Mouse (Mus musculus): ENCODE data around the gene Ankrd17. TPM values are rescaled to one million over a fixed set of nuclear protein-coding genes. Genes with fewer than 3 reads are reported as not detected.

Gene Ankrd17
- polyA plus RNA-seq (2014; fragmentation: Nextera tagmentation; extraction: Ambion mirVana), result 30.9 and 31.0 TPM in 2 replicates

GRCm38 (mm10) chr5:90366121-90367066 lies at the start of gene Ankrd17:
Ankrd17 (minus strand) TSS chr5:90366577.
- Histone ChIP-seq H3K9me3 (ENCODE audit: control insufficient read depth, low read length) (no peaks in the 10 kb centered on the region), H3K9ac (ENCODE audit: low read depth, low read length) (peak within 1 kb of the TSS; percentile 99), H3K27me3 (replicated peaks; ENCODE audit: control insufficient read depth, insufficient read depth, low read length) (no peaks in the 10 kb centered on the region), H3K4me1 (ENCODE audit: control insufficient read depth, insufficient read depth, low read length) (peaks cover 18% of the 10 kb centered on the region), H3K27ac (replicated peaks; ENCODE audit: low read depth, low read length) (peak within 1 kb of the TSS; percentile 100), H3K4me3 (ENCODE audit: low read depth, low read length) (peak within 1 kb of the TSS; percentile 96), H3K4me2 (ENCODE audit: low read depth, low read length) (peak within 1 kb of the TSS; percentile 74), H3K36me3 (ENCODE audit: control insufficient read depth, insufficient read depth, low read length) (peaks cover 9% of the 10 kb centered on the region; the same call in 1 of the 2 replicates)
- WGBS, result under 1% methylated on average over 21 of the region's 104 CpGs
- ATAC-seq (ENCODE audit: low read depth) (peak; percentile 95), DNase-seq (ENCODE audit: low spot score) (peak; percentile 95)

GRCm38 (mm10) chr5:90414925-90415295 lies 48.5 kb upstream of the Ankrd17 start:
- H3K9me3 ChIP-seq (ENCODE audit: control insufficient read depth, low read length), result no peaks in the 10 kb centered on the region
- DNase-seq (ENCODE audit: low spot score) (peak; percentile 6), ATAC-seq (ENCODE audit: low read depth) (no peak)
- 41% methylated on average over 6 of the region's 6 CpGs for WGBS
- no peak overlapping the region for H3K4me2 ChIP-seq (ENCODE audit: low read depth, low read length)
- no peaks in the 10 kb centered on the region for H3K27me3 ChIP-seq (replicated peaks; ENCODE audit: control insufficient read depth, insufficient read depth, low read length)
- no peak overlapping the region for H3K9ac ChIP-seq (ENCODE audit: low read depth, low read length)
- no peaks in the 10 kb centered on the region for H3K36me3 ChIP-seq (ENCODE audit: control insufficient read depth, insufficient read depth, low read length)
- H3K27ac ChIP-seq (replicated peaks; ENCODE audit: low read depth, low read length), result no peak overlapping the region
- no peaks in the 10 kb centered on the region for H3K4me1 ChIP-seq (ENCODE audit: control insufficient read depth, insufficient read depth, low read length)
- H3K4me3 ChIP-seq (ENCODE audit: low read depth, low read length), result no peak overlapping the region

- no peaks in the 10 kb centered on the region for H3K4me1 ChIP-seq (ENCODE audit: control insufficient read depth, insufficient read depth, low read length)
Measured at GRCm38 (mm10) chr5:90414142-90414924, 48.0 kb upstream of the Ankrd17 start.

GRCm38 (mm10) chr5:90405210-90405609 lies 38.8 kb upstream of the Ankrd17 start:
- Histone ChIP-seq H3K4me2 (ENCODE audit: low read depth, low read length) (no peak overlapping the region), H3K4me3 (ENCODE audit: low read depth, low read length) (no peak overlapping the region), H3K36me3 (ENCODE audit: control insufficient read depth, insufficient read depth, low read length) (no peaks in the 10 kb centered on the region), H3K27me3 (replicated peaks; ENCODE audit: control insufficient read depth, insufficient read depth, low read length) (no peaks in the 10 kb centered on the region), H3K9ac (ENCODE audit: low read depth, low read length) (no peak overlapping the region), H3K4me1 (ENCODE audit: control insufficient read depth, insufficient read depth, low read length) (no peaks in the 10 kb centered on the region), H3K9me3 (ENCODE audit: control insufficient read depth, low read length) (no peaks in the 10 kb centered on the region), H3K27ac (replicated peaks; ENCODE audit: low read depth, low read length) (no peak overlapping the region)
- WGBS, result 81% methylated on average over 4 of the region's 4 CpGs
- ATAC-seq (ENCODE audit: low read depth), result 0 out of 2 replicates have a peak, but pooled peaks have one; percentile 41
- no peak for DNase-seq (ENCODE audit: low spot score)

More at GRCm38 (mm10) chr5:90414142-90414924, 48.0 kb upstream of the Ankrd17 start:
- H3K4me2 ChIP-seq (ENCODE audit: low read depth, low read length), result no peak overlapping the region
- H3K9ac ChIP-seq (ENCODE audit: low read depth, low read length), result no peak overlapping the region
- WGBS, result 74% methylated on average over 8 of the region's 8 CpGs
- no peaks in the 10 kb centered on the region for H3K36me3 ChIP-seq (ENCODE audit: control insufficient read depth, insufficient read depth, low read length)
- DNase-seq (ENCODE audit: low spot score), result no peak
- H3K9me3 ChIP-seq (ENCODE audit: control insufficient read depth, low read length), result no peaks in the 10 kb centered on the region
- H3K27me3 ChIP-seq (replicated peaks; ENCODE audit: control insufficient read depth, insufficient read depth, low read length), result no peaks in the 10 kb centered on the region
- H3K27ac ChIP-seq (replicated peaks; ENCODE audit: low read depth, low read length), result no peak overlapping the region
- no peak for ATAC-seq (ENCODE audit: low read depth)
- no peak overlapping the region for H3K4me3 ChIP-seq (ENCODE audit: low read depth, low read length)

- DNase-seq (ENCODE audit: low spot score), result no peak
- H3K9ac ChIP-seq (ENCODE audit: low read depth, low read length), result no peak overlapping the region
Measured at GRCm38 (mm10) chr5:90396817-90397216, 30.4 kb upstream of the Ankrd17 start.

GRCm38 (mm10) chr5:90394322-90394721 lies 27.9 kb upstream of the Ankrd17 start:
- 70% methylated on average over 4 of the region's 4 CpGs for WGBS
- Histone ChIP-seq H3K4me1 (ENCODE audit: control insufficient read depth, insufficient read depth, low read length) (no peaks in the 10 kb centered on the region), H3K4me3 (ENCODE audit: low read depth, low read length) (no peak overlapping the region), H3K27me3 (replicated peaks; ENCODE audit: control insufficient read depth, insufficient read depth, low read length) (no peaks in the 10 kb centered on the region), H3K9me3 (ENCODE audit: control insufficient read depth, low read length) (no peaks in the 10 kb centered on the region), H3K4me2 (ENCODE audit: low read depth, low read length) (no peak overlapping the region), H3K27ac (replicated peaks; ENCODE audit: low read depth, low read length) (no peak overlapping the region), H3K9ac (ENCODE audit: low read depth, low read length) (no peak overlapping the region), H3K36me3 (ENCODE audit: control insufficient read depth, insufficient read depth, low read length) (no peaks in the 10 kb centered on the region)
- no peak for DNase-seq (ENCODE audit: low spot score)
- no peak for ATAC-seq (ENCODE audit: low read depth)

More at GRCm38 (mm10) chr5:90396817-90397216, 30.4 kb upstream of the Ankrd17 start:
- H3K27me3 ChIP-seq (replicated peaks; ENCODE audit: control insufficient read depth, insufficient read depth, low read length), result no peaks in the 10 kb centered on the region
- no peak for ATAC-seq (ENCODE audit: low read depth)
- WGBS, result 87% methylated on average over 4 of the region's 4 CpGs
- H3K9me3 ChIP-seq (ENCODE audit: control insufficient read depth, low read length), result no peaks in the 10 kb centered on the region
- no peak overlapping the region for H3K27ac ChIP-seq (replicated peaks; ENCODE audit: low read depth, low read length)
- no peaks in the 10 kb centered on the region for H3K4me1 ChIP-seq (ENCODE audit: control insufficient read depth, insufficient read depth, low read length)
- H3K4me2 ChIP-seq (ENCODE audit: low read depth, low read length), result no peak overlapping the region
- no peak overlapping the region for H3K4me3 ChIP-seq (ENCODE audit: low read depth, low read length)
- H3K36me3 ChIP-seq (ENCODE audit: control insufficient read depth, insufficient read depth, low read length), result no peaks in the 10 kb centered on the region

GRCm38 (mm10) chr5:90393764-90394163 lies 27.4 kb upstream of the Ankrd17 start:
- no peaks in the 10 kb centered on the region for H3K4me1 ChIP-seq (ENCODE audit: control insufficient read depth, insufficient read depth, low read length)
- H3K9me3 ChIP-seq (ENCODE audit: control insufficient read depth, low read length), result no peaks in the 10 kb centered on the region
- ATAC-seq (ENCODE audit: low read depth), result no peak
- H3K4me2 ChIP-seq (ENCODE audit: low read depth, low read length), result no peak overlapping the region
- 61% methylated on average over 5 of the region's 5 CpGs for WGBS
- no peak overlapping the region for H3K27ac ChIP-seq (replicated peaks; ENCODE audit: low read depth, low read length)
- no peak for DNase-seq (ENCODE audit: low spot score)
- H3K9ac ChIP-seq (ENCODE audit: low read depth, low read length), result no peak overlapping the region
- H3K36me3 ChIP-seq (ENCODE audit: control insufficient read depth, insufficient read depth, low read length), result no peaks in the 10 kb centered on the region
- H3K4me3 ChIP-seq (ENCODE audit: low read depth, low read length), result no peak overlapping the region
- no peaks in the 10 kb centered on the region for H3K27me3 ChIP-seq (replicated peaks; ENCODE audit: control insufficient read depth, insufficient read depth, low read length)

- Histone ChIP-seq H3K9me3 (ENCODE audit: control insufficient read depth, low read length) (no peaks in the 10 kb centered on the region), H3K4me2 (ENCODE audit: low read depth, low read length) (no peak overlapping the region), H3K36me3 (ENCODE audit: control insufficient read depth, insufficient read depth, low read length) (no peaks in the 10 kb centered on the region), H3K27me3 (replicated peaks; ENCODE audit: control insufficient read depth, insufficient read depth, low read length) (no peaks in the 10 kb centered on the region), H3K4me1 (ENCODE audit: control insufficient read depth, insufficient read depth, low read length) (no peaks in the 10 kb centered on the region), H3K4me3 (ENCODE audit: low read depth, low read length) (no peak overlapping the region), H3K27ac (replicated peaks; ENCODE audit: low read depth, low read length) (no peak overlapping the region), H3K9ac (ENCODE audit: low read depth, low read length) (no peak overlapping the region)
- DNase-seq (ENCODE audit: low spot score) (no peak), ATAC-seq (ENCODE audit: low read depth) (no peak)
- WGBS, result 37% methylated on average over 1 of the region's 1 CpGs
Measured at GRCm38 (mm10) chr5:90383080-90383479, 16.7 kb upstream of the Ankrd17 start.

All from embryonic facial prominence, embryonic 14.5 days (tissue).